ENCODE assay signal across 7 mouse cellular contexts in the genomic region with DNA sequence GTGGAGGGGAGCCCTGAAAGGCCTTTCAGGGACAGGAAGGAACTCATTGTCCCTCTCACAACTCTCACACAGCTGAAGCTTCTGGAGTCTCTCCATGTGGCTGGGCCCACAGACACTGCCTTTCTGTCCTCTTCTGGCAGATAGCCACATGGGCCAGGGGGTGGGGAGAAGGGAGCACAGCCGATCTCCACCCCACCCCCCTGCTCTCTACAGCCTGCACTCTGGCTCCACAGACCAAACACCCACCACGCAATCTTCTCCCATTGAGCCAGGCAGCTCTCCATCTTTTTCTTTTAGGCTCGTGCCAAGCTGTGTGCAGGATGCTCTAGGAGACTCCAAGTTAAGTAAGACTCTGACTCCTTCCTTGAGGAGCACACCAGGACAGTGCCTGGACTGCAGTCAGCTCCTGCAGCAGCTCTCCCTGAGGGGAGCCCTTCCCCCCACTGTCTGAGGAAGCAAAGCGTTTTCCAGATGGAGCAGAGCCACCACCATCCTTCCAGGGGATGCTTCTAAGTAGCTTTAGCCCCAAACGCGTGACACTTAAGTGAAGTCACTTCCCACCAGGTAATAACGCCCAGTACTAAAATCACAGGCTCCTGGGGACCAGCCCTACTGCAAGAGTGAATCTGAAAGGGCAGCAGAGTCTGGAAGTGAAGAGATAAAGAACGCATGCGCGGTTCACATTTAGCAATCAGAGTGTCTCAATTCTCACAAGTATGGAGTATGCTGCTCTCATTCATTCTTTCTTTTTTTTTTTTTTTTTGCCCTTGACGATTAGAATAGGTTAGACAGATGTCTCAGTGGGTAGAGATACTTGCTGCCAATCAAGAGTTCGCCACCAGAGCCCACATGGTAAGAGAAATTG. TPM values are rescaled to one million over a fixed set of nuclear protein-coding genes. Genes with fewer than 3 reads are reported as not detected.
DNase-seq lines count a peak whose midpoint lies in the region; ATAC-seq lines count a peak whose summit lies in the region.

No protein-coding gene starts in this region.

- H3K9ac ChIP-seq in intestine, embryonic 14.5 days (ENCODE audit: low read length), result no peak overlapping the region

- peak overlapping the region; percentile 9; the same call in 1 of the 2 replicates for H3K4me2 ChIP-seq in intestine, embryonic 14.5 days (ENCODE audit: low read length)

- no peaks in the 10 kb centered on the region for H3K36me3 ChIP-seq in intestine, embryonic 14.5 days (ENCODE audit: control insufficient read depth, insufficient read depth, low read length)

- intact Hi-C loops in gastrocnemius, postnatal 36 days (cut with DNase I), result no loop called here
- intact Hi-C loops in left cerebral cortex, postnatal 10 days (cut with DNase I), result no loop called here

- H3K4me1 ChIP-seq in intestine, embryonic 14.5 days (replicated peaks; ENCODE audit: control insufficient read depth, insufficient read depth, low read length), result peaks cover 22% of the 10 kb centered on the region

- no peaks in the 10 kb centered on the region for H3K27me3 ChIP-seq in intestine, embryonic 14.5 days (replicated peaks; ENCODE audit: control insufficient read depth, insufficient read depth, low read length)

- H3K27ac ChIP-seq in intestine, embryonic 14.5 days (ENCODE audit: low read depth), result peak overlapping the region; percentile 67

- ATAC-seq in cerebellum, adult (ENCODE audit: insufficient number of reproducible peaks, low FRiP score, low TSS enrichment), result peak; percentile 65
- peak; percentile 76 for ATAC-seq in intestine, embryonic 14.5 days (replicated peaks; ENCODE audit: low FRiP score, low TSS enrichment, low read depth)
- ATAC-seq in megakaryocyte-erythroid progenitor cell, adult 5-6 weeks (replicated peaks; ENCODE audit: low FRiP score, low TSS enrichment, poor library complexity, severe bottlenecking), result no peak

- H3K4me3 ChIP-seq in intestine, embryonic 14.5 days (ENCODE audit: low read depth, low read length), result no peak overlapping the region

- WGBS in intestine, embryonic 14.5 days, result 40% methylated on average over 12 of the region's 12 CpGs

- H3K9me3 ChIP-seq in intestine, embryonic 14.5 days (ENCODE audit: control insufficient read depth, low read length), result no peaks in the 10 kb centered on the region

- peak; percentile 52 for DNase-seq in embryo, embryonic 11 days
- peak; percentile 65 to 81 for DNase-seq in gastrocnemius, postnatal 36 days
- DNase-seq in intestine, embryonic 14.5 days (ENCODE audit: low spot score), result peak; percentile 70
- peak; percentile 87 to 91 for DNase-seq in left cerebral cortex, postnatal 10 days (ENCODE audit: extremely low spot score in 1 of 2, low spot score in 2 of 2)
- DNase-seq in neural tube, embryonic 10.5 days (ENCODE audit: extremely low spot score, low spot score), result peak; percentile 25

RNA-seq across cellular contexts. Expression of a gene that starts 28.8 kb away (rescaled TPM):
- 1 to 10 TPM; 3.0 to 3.2 TPM for total RNA-seq in gastrocnemius, postnatal 36 days (2021)
- 18.9 and 21.0 TPM in 2 replicates for polyA plus RNA-seq in intestine, embryonic 14.5 days (2014; fragmentation: Nextera tagmentation; extraction: Ambion mirVana)
- 10 to 100 TPM; 19.8 to 21.8 TPM for total RNA-seq in left cerebral cortex, postnatal 10 days (2021)
- total RNA-seq in megakaryocyte-erythroid progenitor cell, adult 5-6 weeks (2014; fragmentation: Nextera tagmentation), result not detected in 2 replicates
- total RNA-seq in megakaryocyte-erythroid progenitor cell, adult 5-6 weeks (2017), result not detected in 2 replicates

RNA-seq across cellular contexts. Expression of a gene that starts 44.8 kb away (rescaled TPM):
- total RNA-seq in gastrocnemius, postnatal 36 days (2021), result 1 to 10 TPM; 3.9 to 6.9 TPM
- 25.0 and 31.6 TPM in 2 replicates for polyA plus RNA-seq in intestine, embryonic 14.5 days (2014; fragmentation: Nextera tagmentation; extraction: Ambion mirVana)
- 10 to 100 TPM; 24.2 to 29.8 TPM for total RNA-seq in left cerebral cortex, postnatal 10 days (2021)
- 12.0 and 39.5 TPM in 2 replicates for total RNA-seq in megakaryocyte-erythroid progenitor cell, adult 5-6 weeks (2014; fragmentation: Nextera tagmentation)
- total RNA-seq in megakaryocyte-erythroid progenitor cell, adult 5-6 weeks (2017), result 7.6 and 11.8 TPM in 2 replicates

RNA-seq across cellular contexts. Expression of a gene that starts 56.6 kb away (rescaled TPM):
- under 1 TPM in 1 of 2 experiments, not detected in 1; 0.64 TPM for total RNA-seq in gastrocnemius, postnatal 36 days (2021)
- polyA plus RNA-seq in intestine, embryonic 14.5 days (2014; fragmentation: Nextera tagmentation; extraction: Ambion mirVana), result 0.97 TPM in 1 of 2 replicates, not detected in the other
- total RNA-seq in left cerebral cortex, postnatal 10 days (2021), result not detected
- total RNA-seq in megakaryocyte-erythroid progenitor cell, adult 5-6 weeks (2014; fragmentation: Nextera tagmentation), result 0.96 and 2.5 TPM in 2 replicates
- total RNA-seq in megakaryocyte-erythroid progenitor cell, adult 5-6 weeks (2017), result not detected in 2 replicates

Comparison
In these comparisons a context has a peak if more than half of its experiments do, and no peak if none do; other contexts are left out.
1. DNase-seq: peak in every context shown above with its lines; median percentile 89 in left cerebral cortex, postnatal 10 days; 73 in gastrocnemius, postnatal 36 days; 70 in intestine, embryonic 14.5 days; 52 in embryo, embryonic 11 days; 25 in neural tube, embryonic 10.5 days.
2. RNA of a gene that starts 28.8 kb away (total RNA-seq): 19.8 to 21.8 TPM in left cerebral cortex, postnatal 10 days; 3.0 to 3.2 TPM in gastrocnemius, postnatal 36 days and not detected in megakaryocyte-erythroid progenitor cell, adult 5-6 weeks; every median in the first group is over 4 times any median in the second.